Mouse (Mus musculus) kidney, adult 2 months (tissue): ENCODE results near the gene Ctf1. TPM values are rescaled to one million over a fixed set of nuclear protein-coding genes. Genes with fewer than 3 reads are reported as not detected.

Experiments
- DNase-seq: peaks from one replicate; pipeline ENCODE4 v3.0.0; 2021
- H3K27ac ChIP-seq: fragments of 200-500 bp; 2 replicates; pipeline ENCODE4 v1.5.1; 2012; ENCODE audit warnings: low read depth, low read length, control low read depth, inconsistent platforms; ENCODE audit not compliant: insufficient read depth
- H3K27me3 ChIP-seq: fragments of 200-500 bp; replicated peaks from 2 replicates; pipeline ENCODE4 v1.6.1; 2012; ENCODE audit warnings: mild to moderate bottlenecking, moderate library complexity, low read length, inconsistent platforms; ENCODE audit not compliant: control insufficient read depth, insufficient read depth
- H3K36me3 ChIP-seq: fragments of 200-500 bp; 2 replicates; pipeline ENCODE4 v1.6.1; 2012; ENCODE audit warnings: mild to moderate bottlenecking, moderate library complexity, low read length, inconsistent platforms; ENCODE audit not compliant: control insufficient read depth, insufficient read depth
- H3K4me1 ChIP-seq: fragments of 200-500 bp; 2 replicates; pipeline ENCODE4 v1.6.1; 2011; ENCODE audit warnings: low read length; ENCODE audit not compliant: control insufficient read depth, insufficient read depth
- H3K4me3 ChIP-seq: fragments of 200-500 bp; 2 replicates; pipeline ENCODE4 v1.5.1; 2011; ENCODE audit warnings: mild to moderate bottlenecking, low read depth, low read length, control low read depth; ENCODE audit not compliant: insufficient read depth
- CTCF ChIP-seq: fragments of 200-500 bp; conservative IDR thresholded peaks from 2 replicates; pipeline ENCODE4 v1.5.1; 2011; ENCODE audit warnings: low read depth, mild to moderate bottlenecking, control low read depth, low read length, moderate library complexity, mixed read lengths; ENCODE audit not compliant: insufficient read depth, insufficient read length
- POLR2A ChIP-seq: fragments of 200-500 bp; IDR thresholded peaks from one replicate; pipeline ENCODE4 v1.6.1; 2011; ENCODE audit warnings: low read depth, low read length, control low read depth
- WGBS: fragments of 180-500 bp; shearing (Covaris S2); methylation state at CpG from one replicate; pipeline ENCODE4 v1.1.7; 2018; 5-methylcytosine and 5-hydroxymethylcytosine counted together
- polyA plus RNA-seq: library from polyadenylated mRNA; depleted of rRNA; stranded (reverse); fragments of >200 nt; gene quantifications from 2 replicates; pipeline ENCODE4 v1.2.3, GENCODE M21; 2012

The Ctf1 gene
- polyA plus RNA-seq, 1 experiment = 19.4 TPM

GRCm38 (mm10) chr7:127674977-127675376 is 37.6 kb upstream of the Ctf1 start:
- WGBS = 1% methylated on average over 5 of the region's 5 CpGs
- DNase-seq = peak; percentile 89
- no peaks in the 10 kb centered on the region for H3K36me3 ChIP-seq
- no peak overlapping the region for H3K4me3 ChIP-seq
- TF ChIP-seq POLR2A (no peak), CTCF (peak; percentile 97)
- H3K27ac ChIP-seq = no peak overlapping the region
- H3K27me3 ChIP-seq = no peaks in the 10 kb centered on the region
- 0 out of 2 replicates have a peak, but pooled peaks cover 5% of the 10 kb centered on the region for H3K4me1 ChIP-seq

GRCm38 (mm10) chr7:127675391-127675811 is 37.1 kb upstream of the Ctf1 start:
- TF ChIP-seq CTCF (no peak), POLR2A (no peak)
- no peak overlapping the region for H3K27ac ChIP-seq
- no peaks in the 10 kb centered on the region for H3K36me3 ChIP-seq
- no peak for DNase-seq
- no peaks in the 10 kb centered on the region for H3K27me3 ChIP-seq
- no peak overlapping the region for H3K4me3 ChIP-seq
- 83% methylated on average over 9 of the region's 9 CpGs for WGBS
- H3K4me1 ChIP-seq = 0 out of 2 replicates have a peak, but pooled peaks cover 5% of the 10 kb centered on the region

GRCm38 (mm10) chr7:127677077-127677476 is 35.5 kb upstream of the Ctf1 start:
- WGBS = 71% methylated on average over 6 of the region's 6 CpGs
- Histone ChIP-seq H3K36me3 (no peaks in the 10 kb centered on the region), H3K4me1 (no peaks in the 10 kb centered on the region), H3K27me3 (no peaks in the 10 kb centered on the region), H3K27ac (no peak overlapping the region), H3K4me3 (no peak overlapping the region)
- TF ChIP-seq CTCF (peak; percentile 82), POLR2A (no peak)
- DNase-seq = peak; percentile 69

- Histone ChIP-seq H3K36me3 (no peaks in the 10 kb centered on the region), H3K27me3 (no peaks in the 10 kb centered on the region), H3K4me1 (no peaks in the 10 kb centered on the region), H3K27ac (no peak overlapping the region), H3K4me3 (no peak overlapping the region)
- 84% methylated on average over 4 of the region's 4 CpGs for WGBS
- no peak for DNase-seq
- TF ChIP-seq POLR2A (no peak), CTCF (no peak)
Observed at GRCm38 (mm10) chr7:127677609-127678008, 34.9 kb upstream of the Ctf1 start.

- no peaks in the 10 kb centered on the region for H3K4me1 ChIP-seq
- no peaks in the 10 kb centered on the region for H3K27me3 ChIP-seq
- no peak for TF ChIP-seq POLR2A
- no peak for TF ChIP-seq CTCF
- no peak for DNase-seq
- no peak overlapping the region for H3K27ac ChIP-seq
- 86% methylated on average over 2 of the region's 2 CpGs for WGBS
- no peaks in the 10 kb centered on the region for H3K36me3 ChIP-seq
- no peak overlapping the region for H3K4me3 ChIP-seq
Observed at GRCm38 (mm10) chr7:127678811-127679210, 33.7 kb upstream of the Ctf1 start.

- TF ChIP-seq CTCF (no peak), POLR2A (no peak)
- Histone ChIP-seq H3K27ac (no peak overlapping the region), H3K4me1 (0 out of 2 replicates have a peak, but pooled peaks cover 2% of the 10 kb centered on the region), H3K27me3 (no peaks in the 10 kb centered on the region), H3K36me3 (no peaks in the 10 kb centered on the region), H3K4me3 (no peak overlapping the region)
- WGBS = 91% methylated on average over 13 of the region's 13 CpGs
- DNase-seq = no peak
Observed at GRCm38 (mm10) chr7:127680541-127680940, 32.0 kb upstream of the Ctf1 start.

- TF ChIP-seq POLR2A (no peak), CTCF (no peak)
- WGBS = 87% methylated on average over 8 of the region's 8 CpGs
Observed at GRCm38 (mm10) chr7:127681888-127682553, 30.5 kb upstream of the Ctf1 start.

GRCm38 (mm10) chr7:127685304-127686018 is 27.1 kb upstream of the Ctf1 start:
- H3K27me3 ChIP-seq = no peaks in the 10 kb centered on the region
- DNase-seq = peak; percentile 36
- no peaks in the 10 kb centered on the region for H3K36me3 ChIP-seq
- 73% methylated on average over 14 of the region's 14 CpGs for WGBS
- no peak overlapping the region for H3K27ac ChIP-seq
- TF ChIP-seq CTCF = no peak
- TF ChIP-seq POLR2A = no peak
- H3K4me3 ChIP-seq = no peak overlapping the region
- peaks cover 8% of the 10 kb centered on the region; the same call in 1 of the 2 replicates for H3K4me1 ChIP-seq

More at GRCm38 (mm10) chr7:127681888-127682553, 30.5 kb upstream of the Ctf1 start:
- no peak overlapping the region for H3K27ac ChIP-seq
- H3K4me3 ChIP-seq = no peak overlapping the region
- H3K27me3 ChIP-seq = no peaks in the 10 kb centered on the region
- H3K36me3 ChIP-seq = no peaks in the 10 kb centered on the region
- H3K4me1 ChIP-seq = peaks cover 5% of the 10 kb centered on the region; the same call in 1 of the 2 replicates
- DNase-seq = no peak
